Mouse (Mus musculus): ENCODE measurements around the gene Itpr1.

DNA sequence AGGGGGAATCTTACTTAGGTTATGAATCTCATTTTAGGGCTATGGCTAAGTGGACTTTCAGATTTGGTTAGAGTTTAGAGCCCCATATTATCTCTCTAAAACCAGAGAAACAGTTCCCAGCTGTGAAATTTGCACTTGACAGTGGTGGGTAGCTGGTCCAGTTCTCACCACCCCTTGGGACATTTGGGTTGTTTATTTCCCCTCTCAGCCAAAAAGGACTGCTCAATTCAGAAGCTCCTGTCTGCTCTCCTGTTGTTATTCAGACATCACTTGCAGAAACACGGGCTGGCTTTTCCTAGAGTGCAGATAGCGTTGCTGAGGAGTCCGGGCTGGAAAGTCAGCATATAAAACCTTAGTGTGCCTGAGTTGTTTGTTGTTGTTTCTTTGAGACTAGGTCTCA, 51.3 kb downstream of the Itpr1 start:
- TF ChIP-seq CTCF (IDR thresholded peaks at IDR 0.05; ENCODE audit: low read depth, low read length) (no peak), POLR2AphosphoS5 (IDR thresholded peaks at IDR 0.05; ENCODE audit: insufficient replicate concordance, low read depth, low read length) (no peak), TAL1 (conservative IDR thresholded peaks at IDR 0.05; ENCODE audit: low read depth, low read length) (no peak)
